Mouse (Mus musculus) midbrain, embryonic 14.5 days (tissue): ENCODE measurements around the gene Trim7. TPM values are rescaled to one million over a fixed set of nuclear protein-coding genes. Genes with fewer than 3 reads are reported as not detected.

Source experiments
- ATAC-seq: fragments of 200-750 bp; cut with Nextera tagmentation; 2 replicates; pipeline ENCODE4 v1.8.0; 2017; ENCODE audit warnings: moderate number of reproducible peaks, moderate library complexity; ENCODE audit not compliant: low FRiP score, low TSS enrichment
- DNase-seq: peaks from one replicate; pipeline ENCODE4 v3.0.0-alpha.2; 2015
- H3K27ac ChIP-seq: fragments of 300-500 bp; sonication (generic); replicated peaks from 2 replicates; pipeline ENCODE4 v1.5.1; 2014; ENCODE audit warnings: mild to moderate bottlenecking, low read depth, low read length, moderate library complexity
- H3K27me3 ChIP-seq: fragments of 300-500 bp; sonication (generic); 2 replicates; pipeline ENCODE4 v1.6.1; 2014; ENCODE audit warnings: low read length, control low read depth, mixed read lengths; ENCODE audit not compliant: control insufficient read depth, insufficient read depth
- H3K36me3 ChIP-seq: fragments of 300-500 bp; sonication (generic); 2 replicates; pipeline ENCODE4 v1.6.1; 2014; ENCODE audit warnings: low read length, control low read depth; ENCODE audit not compliant: control insufficient read depth, insufficient read depth
- H3K4me1 ChIP-seq: fragments of 300-500 bp; sonication (generic); 2 replicates; pipeline ENCODE4 v1.6.1; 2014; ENCODE audit warnings: mild to moderate bottlenecking, antibody characterized with exemption, low read length, control low read depth; ENCODE audit not compliant: control insufficient read depth, insufficient read depth
- H3K4me2 ChIP-seq: fragments of 300-500 bp; sonication (generic); 2 replicates; pipeline ENCODE4 v1.6.1; 2014; ENCODE audit warnings: mild to moderate bottlenecking, low read length, moderate library complexity
- H3K4me3 ChIP-seq: fragments of 300-500 bp; sonication (generic); replicated peaks from 2 replicates; pipeline ENCODE4 v1.5.1; 2014; ENCODE audit warnings: low read depth, low read length
- H3K9ac ChIP-seq: fragments of 300-500 bp; sonication (generic); replicated peaks from 2 replicates; pipeline ENCODE4 v1.6.1; 2014; ENCODE audit warnings: mild to moderate bottlenecking, low read length, moderate library complexity
- H3K9me3 ChIP-seq: fragments of 300-500 bp; sonication (generic); 2 replicates; pipeline ENCODE4 v1.6.1; 2016; ENCODE audit warnings: low read length, control low read depth, mixed read lengths; ENCODE audit not compliant: control insufficient read depth
- WGBS: fragments of 180-500 bp; shearing (Covaris S2); extraction: QIAGEN DNeasy Blood & Tissue Kit; methylation state at CpG from one replicate; pipeline ENCODE4 v1.1.7; 2014; 5-methylcytosine and 5-hydroxymethylcytosine counted together
- polyA plus RNA-seq: library from polyadenylated mRNA; unstranded; fragments of >200 nt; fragmentation: Nextera tagmentation; extraction: Ambion mirVana; gene quantifications from 2 replicates; pipeline ENCODE4 v1.2.1, GENCODE M21; 2014

The Trim7 gene
- polyA plus RNA-seq, 1 experiment from 2014 or later = 0.75 TPM

DNA sequence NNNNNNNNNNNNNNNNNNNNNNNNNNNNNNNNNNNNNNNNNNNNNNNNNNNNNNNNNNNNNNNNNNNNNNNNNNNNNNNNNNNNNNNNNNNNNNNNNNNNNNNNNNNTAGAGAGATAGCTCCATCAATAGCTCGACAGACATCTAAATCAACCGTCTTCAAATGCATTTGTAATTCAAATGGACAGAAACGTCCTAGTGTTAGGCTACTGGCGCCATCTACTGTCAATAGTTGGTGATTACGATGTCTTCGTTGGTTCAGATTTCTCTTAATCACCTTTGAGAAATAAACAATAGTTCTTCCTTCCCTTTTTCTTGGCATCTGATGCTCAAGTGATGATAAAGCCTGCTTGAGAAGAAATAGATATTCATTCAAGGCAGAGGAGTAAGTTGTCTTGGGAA, 33.1 kb downstream of the Trim7 start:
- peak overlapping the region; percentile 63 for H3K4me2 ChIP-seq
- peaks cover 5% of the 10 kb centered on the region for H3K27me3 ChIP-seq
- no peak for ATAC-seq

GRCm38 (mm10) chr11:48862784-48863319, 36.9 kb downstream of the Trim7 start:
- ATAC-seq (no peak), DNase-seq (no peak)
- H3K4me3 ChIP-seq = no peak overlapping the region
- no peaks in the 10 kb centered on the region for H3K9me3 ChIP-seq
- H3K27ac ChIP-seq = no peak overlapping the region
- H3K4me2 ChIP-seq = no peak overlapping the region
- H3K27me3 ChIP-seq = peaks cover 5% of the 10 kb centered on the region
- no peaks in the 10 kb centered on the region for H3K36me3 ChIP-seq
- WGBS = 76% methylated on average over 1 of the region's 1 CpGs
- no peak overlapping the region for H3K9ac ChIP-seq
- 0 out of 2 replicates have a peak, but pooled peaks cover 10% of the 10 kb centered on the region for H3K4me1 ChIP-seq

More for the DNA sequence above, 33.1 kb downstream of the Trim7 start:
- Histone ChIP-seq H3K9me3 (no peaks in the 10 kb centered on the region), H3K9ac (no peak overlapping the region), H3K4me3 (peak overlapping the region; percentile 54; the same call in 1 of the 2 replicates), H3K27ac (no peak overlapping the region), H3K4me1 (peaks cover 22% of the 10 kb centered on the region; the same call in 1 of the 2 replicates), H3K36me3 (no peaks in the 10 kb centered on the region)
- under 1% methylated on average over 6 of the region's 6 CpGs for WGBS
- DNase-seq = peak; percentile 93

GRCm38 (mm10) chr11:48863808-48864207, 37.9 kb downstream of the Trim7 start:
- 0 out of 2 replicates have a peak, but pooled peaks cover under 1% of the 10 kb centered on the region for H3K4me1 ChIP-seq
- H3K27ac ChIP-seq = no peak overlapping the region
- no peak overlapping the region for H3K4me3 ChIP-seq
- 86% methylated on average over 3 of the region's 3 CpGs for WGBS
- no peak overlapping the region for H3K9ac ChIP-seq
- H3K4me2 ChIP-seq = no peak overlapping the region
- no peaks in the 10 kb centered on the region for H3K9me3 ChIP-seq
- DNase-seq = no peak
- peaks cover 5% of the 10 kb centered on the region for H3K27me3 ChIP-seq
- no peaks in the 10 kb centered on the region for H3K36me3 ChIP-seq
- ATAC-seq = no peak

DNA sequence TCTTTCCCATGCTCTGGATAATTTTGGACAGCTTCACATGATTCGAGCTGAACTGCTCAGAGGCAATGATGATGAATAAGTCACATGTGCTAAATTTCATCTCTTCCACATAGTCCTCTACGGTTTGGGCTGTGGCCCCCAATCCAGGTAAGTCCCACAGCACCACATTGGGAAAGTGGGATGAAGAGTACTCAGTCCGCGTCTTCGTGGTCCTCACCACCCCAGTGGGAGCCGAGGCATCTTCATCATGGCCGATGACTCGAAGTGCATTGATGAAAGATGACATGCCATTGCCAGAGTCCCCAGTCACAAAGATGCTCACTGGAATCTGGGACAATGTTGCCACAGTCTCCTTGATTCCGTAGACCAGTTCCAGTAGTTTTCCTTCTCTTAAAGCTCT, 40.5 kb downstream of the Trim7 start:
- Histone ChIP-seq H3K9me3 (no peaks in the 10 kb centered on the region), H3K36me3 (no peaks in the 10 kb centered on the region), H3K9ac (no peak overlapping the region), H3K4me3 (no peak overlapping the region), H3K27ac (no peak overlapping the region), H3K27me3 (no peaks in the 10 kb centered on the region), H3K4me1 (no peaks in the 10 kb centered on the region), H3K4me2 (no peak overlapping the region)
- DNase-seq (no peak), ATAC-seq (no peak)
- WGBS = 95% methylated on average over 9 of the region's 9 CpGs

DNA sequence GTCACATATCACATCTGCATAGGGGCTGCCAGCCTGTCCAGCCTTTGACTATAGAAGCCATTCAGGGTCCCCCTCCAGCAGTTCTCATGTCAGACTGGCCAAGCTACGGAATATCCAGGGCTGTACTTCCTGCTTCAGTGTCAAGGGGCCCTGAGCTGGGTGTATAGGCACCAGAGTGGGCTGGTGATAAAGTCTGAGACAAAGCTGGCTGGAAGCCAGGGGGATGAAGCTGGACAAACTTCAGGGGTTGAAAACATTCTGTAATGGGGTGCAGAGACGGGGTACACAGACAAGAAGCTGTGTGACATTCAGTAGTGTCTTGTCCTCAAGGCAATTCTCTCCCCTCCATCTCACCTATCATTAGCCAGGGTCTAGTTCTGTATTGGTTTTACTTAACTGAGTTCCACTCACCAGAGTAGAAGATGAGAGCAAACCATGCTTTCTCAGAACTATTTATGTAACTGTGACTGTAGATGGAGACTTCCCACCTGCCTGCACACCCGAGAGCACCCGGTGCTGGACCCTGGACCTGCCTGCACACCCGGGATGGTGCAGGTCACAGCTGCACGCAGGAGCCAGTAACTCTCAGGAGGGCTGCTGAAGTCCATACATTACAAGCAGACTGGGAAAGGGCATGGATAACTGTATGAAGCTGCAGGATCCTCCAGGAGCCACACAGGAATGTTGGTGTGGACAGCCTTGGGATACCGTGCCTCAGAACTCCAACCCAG, 43.6 kb downstream of the Trim7 start:
- Histone ChIP-seq H3K4me1 (no peaks in the 10 kb centered on the region), H3K4me2 (no peak overlapping the region), H3K36me3 (no peaks in the 10 kb centered on the region), H3K9ac (no peak overlapping the region), H3K4me3 (no peak overlapping the region), H3K27me3 (no peaks in the 10 kb centered on the region), H3K27ac (no peak overlapping the region), H3K9me3 (no peaks in the 10 kb centered on the region)
- WGBS = 79% methylated on average over 7 of the region's 7 CpGs
- ATAC-seq = no peak
- DNase-seq = no peak

DNA sequence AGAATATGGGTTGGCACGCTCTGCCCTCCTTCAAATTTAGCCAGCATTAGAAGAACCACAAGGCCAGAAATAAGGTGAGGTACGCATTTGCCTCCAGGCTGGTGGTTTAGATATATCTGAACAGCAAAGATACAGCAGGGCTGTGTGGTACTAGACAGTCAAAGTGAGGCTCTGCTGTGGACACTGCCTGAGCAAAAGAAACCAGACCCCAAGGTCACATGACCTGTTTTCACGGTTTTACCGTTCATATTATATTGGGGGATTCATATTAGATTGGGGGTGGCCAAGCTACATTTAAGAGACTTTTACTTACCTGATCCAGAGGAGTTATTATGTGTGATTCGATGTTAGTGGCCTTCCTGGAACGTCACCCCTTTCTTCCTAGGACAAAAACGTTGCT, 44.8 kb downstream of the Trim7 start:
- Histone ChIP-seq H3K4me2 (peak overlapping the region; percentile 62), H3K9me3 (no peaks in the 10 kb centered on the region), H3K4me1 (no peaks in the 10 kb centered on the region), H3K9ac (no peak overlapping the region; the same call in 1 of the 2 replicates), H3K27ac (no peak overlapping the region), H3K27me3 (no peaks in the 10 kb centered on the region), H3K36me3 (no peaks in the 10 kb centered on the region), H3K4me3 (peak overlapping the region; percentile 33)
- WGBS = 34% methylated on average over 7 of the region's 7 CpGs
- no peak for DNase-seq
- no peak for ATAC-seq

- Histone ChIP-seq H3K4me1 (no peaks in the 10 kb centered on the region), H3K4me2 (peak within 1 kb of the TSS; percentile 62), H3K27ac (no peak within 1 kb of the TSS), H3K9ac (no peak within 1 kb of the TSS; the same call in 1 of the 2 replicates), H3K9me3 (no peaks in the 10 kb centered on the region), H3K36me3 (no peaks in the 10 kb centered on the region), H3K27me3 (no peaks in the 10 kb centered on the region), H3K4me3 (peak within 1 kb of the TSS; percentile 33)
- ATAC-seq (peak; percentile 49), DNase-seq (peak; percentile 63)
- 1% methylated on average over 19 of the region's 19 CpGs for WGBS
Measured at GRCm38 (mm10) chr11:48871201-48871772, 45.3 kb downstream of the Trim7 start, which contains the start of gene Irgm1. Gene Irgm1 (minus strand): TSS chr11:48871683.

DNA sequence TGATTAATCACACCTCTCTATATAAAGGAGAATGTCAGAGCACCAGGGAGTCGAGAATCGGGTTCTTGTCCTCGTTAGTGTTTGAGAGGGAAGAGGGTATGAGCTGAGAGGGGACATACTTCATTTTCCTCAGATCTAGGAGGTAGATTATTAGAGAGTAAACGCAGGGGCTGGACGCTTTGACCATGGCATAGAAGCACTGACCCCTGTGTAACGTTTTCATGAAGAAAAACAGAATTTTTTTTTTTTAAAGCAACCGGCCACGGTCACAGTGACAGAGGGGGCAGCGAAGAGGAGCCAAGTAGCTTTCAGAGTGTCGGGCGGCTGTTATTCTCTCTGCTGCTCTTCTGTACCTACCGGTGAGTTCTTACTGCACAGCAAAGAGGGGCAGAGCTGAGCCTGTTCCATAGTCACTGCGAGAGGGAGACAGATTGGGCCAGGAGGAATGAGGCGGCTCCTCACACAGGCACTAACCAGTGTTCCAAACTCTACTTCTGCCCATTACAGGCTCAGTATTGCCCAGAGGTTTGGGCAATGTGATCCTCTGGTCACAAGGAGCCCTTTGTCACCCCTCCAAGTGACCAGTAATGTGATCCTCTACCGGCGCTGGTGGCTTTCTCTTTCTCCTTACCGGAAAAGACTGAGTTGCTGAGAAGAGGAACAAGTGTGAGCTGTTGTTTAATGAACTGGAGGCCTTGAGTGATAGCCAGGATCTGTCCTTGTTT, 46.0 kb downstream of the Trim7 start:
- ATAC-seq (no peak), DNase-seq (peak; percentile 20)
- no peaks in the 10 kb centered on the region for H3K27me3 ChIP-seq
- H3K27ac ChIP-seq = no peak overlapping the region
- peak overlapping the region; percentile 62 for H3K4me2 ChIP-seq
- H3K9me3 ChIP-seq = no peaks in the 10 kb centered on the region
- WGBS = 12% methylated on average over 17 of the region's 17 CpGs
- peak overlapping the region; percentile 33 for H3K4me3 ChIP-seq
- H3K9ac ChIP-seq = no peak overlapping the region
- H3K36me3 ChIP-seq = no peaks in the 10 kb centered on the region
- H3K4me1 ChIP-seq = no peaks in the 10 kb centered on the region
